Mouse (Mus musculus): ENCODE measurements around the gene Olfr1373.
"Not testable (repeated sequence)": the region's sequence is repeated elsewhere in the genome, so short reads cannot be mapped to it uniquely, and the experiment has no call there.

The Olfr1373 gene

DNA sequence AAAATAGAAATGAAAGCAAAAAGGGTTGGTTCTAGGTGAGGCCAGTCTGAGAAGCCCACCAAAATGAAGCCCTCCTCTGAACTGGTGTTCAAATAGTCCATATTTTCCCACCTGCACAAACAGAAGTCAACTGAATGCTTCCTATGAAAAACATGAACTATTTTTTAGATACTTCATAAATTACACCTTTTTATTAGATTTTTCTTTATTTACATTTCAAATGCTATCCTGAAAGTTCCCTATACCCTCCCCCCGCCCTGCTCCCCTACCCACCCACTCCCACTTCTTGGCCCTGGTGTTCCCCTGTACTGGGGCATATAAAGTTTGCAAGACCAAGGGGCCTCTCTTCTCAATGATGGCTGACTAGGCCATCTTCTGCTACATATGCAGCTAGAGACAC is at the start of gene Olfr1373:
Gene Olfr1373 (minus strand): TSS at position 101 of the 400 bp plus-strand sequence.
- not testable (repeated sequence) for DNase-seq

- DNase-seq, result not testable (repeated sequence)
Observed at GRCm38 (mm10) chr11:52180651-52181050, 35.3 kb upstream of the Olfr1373 start.

DNA sequence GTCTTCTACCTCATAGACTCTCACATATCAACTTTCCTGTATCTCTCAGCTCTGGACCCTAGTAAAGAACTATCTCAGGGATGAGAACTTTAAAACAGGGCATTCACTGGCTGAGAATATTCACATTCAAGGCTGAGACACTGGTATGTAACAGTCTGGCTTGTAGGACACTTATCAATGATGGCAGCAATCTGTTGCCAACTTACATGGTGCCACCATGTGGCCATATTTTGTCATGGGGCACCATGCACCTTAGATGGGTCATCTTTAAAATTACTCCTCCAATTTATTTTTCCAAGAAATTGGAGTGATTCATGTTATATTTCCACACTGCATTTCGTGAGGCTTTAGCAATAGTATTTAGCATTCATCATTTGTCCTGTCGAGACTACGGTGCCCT is 34.6 kb upstream of the Olfr1373 start:
- not testable (repeated sequence) for DNase-seq

DNA sequence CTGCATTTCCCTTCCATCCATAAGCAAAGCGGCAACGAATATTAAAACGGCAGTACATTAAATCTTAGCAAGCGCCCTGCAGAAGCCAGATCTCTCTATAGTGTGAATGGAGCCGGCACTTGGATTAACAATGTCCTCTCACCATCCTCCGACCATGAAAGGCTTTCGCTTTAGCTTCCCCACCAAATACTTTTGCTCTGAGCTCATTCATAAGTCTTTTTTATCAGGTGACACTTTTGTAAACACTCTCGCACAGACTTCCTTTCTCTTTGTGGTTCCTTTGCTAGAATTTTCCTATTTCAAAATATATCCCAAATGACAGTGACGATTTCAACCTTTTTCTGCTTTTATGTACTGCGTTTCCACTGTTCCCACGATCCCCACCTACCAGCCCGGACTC is 23.1 kb upstream of the Olfr1373 start:
- no peak for DNase-seq

GRCm38 (mm10) chr11:52167901-52168302 is 22.6 kb upstream of the Olfr1373 start:
- DNase-seq, result not testable (repeated sequence)

GRCm38 (mm10) chr11:52167126-52167525 is 21.8 kb upstream of the Olfr1373 start:
- DNase-seq, result peak; percentile 15 to 41

DNA sequence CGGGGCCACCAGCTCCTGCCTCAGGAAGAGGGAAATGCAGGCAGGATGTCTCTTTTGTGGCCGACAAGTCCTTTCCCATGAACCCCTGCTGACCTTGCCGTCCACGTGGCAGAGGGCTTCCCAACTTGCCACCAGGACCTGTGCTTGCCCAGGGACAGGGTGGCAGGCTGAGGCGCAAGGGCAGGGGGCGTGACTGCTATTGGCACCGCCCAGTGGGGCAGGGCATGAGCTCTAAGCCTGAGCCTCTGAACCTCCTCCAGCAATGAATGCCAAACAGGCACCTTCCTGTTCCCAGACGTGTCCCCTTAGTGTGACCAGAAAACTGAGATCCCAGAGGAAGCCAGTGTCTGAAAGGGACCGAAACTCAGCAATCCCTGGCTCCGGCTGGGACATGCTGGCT is 18.6 kb upstream of the Olfr1373 start:
- peak; percentile 62 to 70 for DNase-seq

DNA sequence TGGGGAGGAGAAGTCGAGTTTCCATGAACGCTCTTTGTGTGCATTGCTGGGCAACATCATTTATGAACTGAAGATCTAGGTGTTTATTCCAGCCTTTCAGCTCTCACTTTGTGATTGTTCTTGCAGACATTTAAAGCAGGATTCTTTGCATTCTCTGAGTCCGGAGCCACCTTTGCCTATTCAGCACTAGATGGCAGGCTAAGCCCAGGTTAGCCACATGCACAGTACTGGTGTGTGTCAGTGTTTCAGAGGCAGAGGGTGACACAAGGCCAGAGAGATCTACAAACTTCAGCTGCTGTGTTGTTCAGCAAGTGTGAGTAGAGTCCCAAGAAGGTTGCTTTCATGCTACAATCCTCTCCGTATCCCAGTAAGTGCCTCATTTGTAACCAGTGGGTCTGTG is 1.7 kb downstream of the Olfr1373 start:
- peak; percentile 60 to 61 for DNase-seq

GRCm38 (mm10) chr11:52130451-52131068 is 14.8 kb downstream of the Olfr1373 start:
- DNase-seq, result no peak

DNA sequence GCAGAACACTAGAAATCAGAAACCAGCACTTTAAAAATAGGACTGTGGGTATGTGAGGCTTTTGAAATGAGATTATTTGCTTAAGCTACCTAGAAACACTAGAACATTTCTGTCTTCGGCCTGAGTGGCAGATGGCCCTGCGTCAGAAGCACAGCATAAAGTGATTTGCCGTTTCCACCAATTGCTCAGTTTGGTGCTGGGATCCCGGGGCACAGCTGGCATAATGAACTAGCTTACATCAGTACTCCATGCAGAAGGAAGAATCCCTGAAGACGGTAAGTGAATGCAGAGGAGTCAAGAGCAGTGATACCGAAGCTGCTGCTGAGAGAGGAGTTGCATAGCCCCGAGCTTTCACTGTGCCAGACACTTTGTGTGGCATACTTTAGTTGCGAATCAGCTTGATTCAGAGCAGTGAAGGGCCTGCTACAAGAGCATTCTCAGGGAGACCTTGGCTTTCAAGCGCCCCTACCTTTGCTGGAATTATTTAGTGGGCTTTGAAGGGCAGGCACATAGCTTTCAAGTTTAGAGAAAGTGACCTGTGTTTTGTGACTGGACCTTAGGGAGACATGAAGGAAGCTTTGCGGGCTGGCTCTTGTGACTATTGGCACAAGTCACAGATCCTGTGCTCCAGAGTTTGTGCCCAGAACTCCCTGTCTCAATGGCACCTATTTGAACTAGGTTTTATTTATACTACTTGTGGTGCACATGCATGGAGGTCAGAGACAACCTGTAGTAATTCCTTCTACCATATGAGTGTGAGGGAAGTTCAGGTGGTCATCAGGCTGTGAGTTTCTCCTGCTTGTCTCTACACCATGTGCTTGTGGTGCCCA is 15.5 kb downstream of the Olfr1373 start:
- DNase-seq, result no peak

- no peak for DNase-seq
Observed at GRCm38 (mm10) chr11:52129171-52129570, 16.2 kb downstream of the Olfr1373 start.

DNA sequence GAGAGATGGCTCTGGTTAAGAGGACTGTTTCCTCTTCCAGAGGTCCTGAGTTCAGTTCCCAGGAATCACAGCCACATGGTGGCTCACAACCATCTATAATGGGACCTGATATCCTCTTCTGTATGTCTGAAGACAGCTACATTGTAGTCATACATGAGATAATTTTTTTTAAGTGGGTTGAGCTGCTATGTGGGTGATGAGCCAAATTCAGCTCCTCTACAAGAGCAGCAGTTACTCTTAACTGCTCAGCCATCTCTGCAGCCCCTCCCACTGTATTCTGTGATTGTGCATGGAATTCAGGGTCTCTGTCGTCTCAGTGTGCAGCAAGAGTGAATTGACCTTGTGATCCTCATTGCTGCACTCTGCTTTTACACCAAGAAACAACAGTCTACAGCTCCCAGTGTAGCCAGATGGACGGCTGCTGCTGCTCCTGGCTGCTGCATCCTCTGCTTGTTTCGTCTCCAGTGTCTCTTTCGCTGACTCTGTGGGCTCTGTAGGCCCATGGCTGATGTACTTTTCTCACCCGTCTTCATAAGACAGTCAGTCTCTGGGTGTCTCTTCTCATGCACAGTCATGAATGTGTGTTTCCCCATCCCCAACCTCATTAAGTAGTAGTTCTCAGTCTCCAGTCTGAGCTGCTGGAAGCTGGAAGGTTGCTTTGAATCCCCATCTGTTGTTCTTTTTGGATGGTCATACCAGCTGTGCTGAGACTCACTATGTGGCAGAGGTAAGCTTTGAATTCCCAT is 16.8 kb downstream of the Olfr1373 start:
- DNase-seq, result no peak

- DNase-seq, result no peak
Observed at GRCm38 (mm10) chr11:52127760-52128159, 17.6 kb downstream of the Olfr1373 start.

GRCm38 (mm10) chr11:52127169-52127568 is 18.2 kb downstream of the Olfr1373 start:
- DNase-seq, result no peak

DNA sequence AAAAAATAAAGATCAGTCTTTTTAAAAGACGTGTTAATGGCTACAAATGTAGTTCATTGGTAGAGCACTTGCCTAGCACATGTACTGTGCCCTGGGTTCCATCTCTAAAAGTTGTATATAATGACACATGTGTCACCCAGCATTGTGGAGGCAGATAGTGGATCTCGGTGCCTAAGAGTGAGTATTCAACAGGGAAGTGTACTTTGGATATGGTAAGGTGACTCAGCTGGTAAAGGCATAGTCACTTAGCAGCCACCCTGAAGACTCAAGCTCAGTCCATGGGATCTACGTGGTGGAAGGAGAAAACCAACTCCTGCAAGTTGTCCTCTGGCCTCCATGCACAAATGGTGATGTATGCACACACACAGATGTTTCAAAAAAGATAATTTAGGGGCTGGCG is 20.9 kb downstream of the Olfr1373 start:
- DNase-seq, result no peak

DNA sequence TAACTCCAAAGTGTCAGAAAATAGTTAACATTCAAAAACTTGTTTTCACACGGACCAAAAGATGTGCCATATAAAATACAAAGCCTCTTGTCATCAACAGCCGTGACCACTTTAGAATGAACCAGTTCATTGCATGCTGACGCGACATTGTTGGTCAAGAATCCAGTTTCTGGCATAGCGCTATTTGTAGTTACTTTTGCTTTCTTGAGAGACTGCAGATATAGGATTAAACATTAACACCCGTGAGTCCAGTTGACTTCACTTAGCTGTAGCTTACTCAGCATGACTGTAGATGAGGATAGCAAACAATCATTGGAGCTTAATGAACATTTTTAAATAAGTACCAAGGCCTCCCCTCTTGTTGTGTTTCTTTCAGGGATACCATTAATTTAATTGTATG is 23.3 kb downstream of the Olfr1373 start:
- DNase-seq, result peak in 1 of 2 experiments; percentile 55

GRCm38 (mm10) chr11:52120415-52120814 is 24.9 kb downstream of the Olfr1373 start:
- DNase-seq, result not testable (repeated sequence)

DNA sequence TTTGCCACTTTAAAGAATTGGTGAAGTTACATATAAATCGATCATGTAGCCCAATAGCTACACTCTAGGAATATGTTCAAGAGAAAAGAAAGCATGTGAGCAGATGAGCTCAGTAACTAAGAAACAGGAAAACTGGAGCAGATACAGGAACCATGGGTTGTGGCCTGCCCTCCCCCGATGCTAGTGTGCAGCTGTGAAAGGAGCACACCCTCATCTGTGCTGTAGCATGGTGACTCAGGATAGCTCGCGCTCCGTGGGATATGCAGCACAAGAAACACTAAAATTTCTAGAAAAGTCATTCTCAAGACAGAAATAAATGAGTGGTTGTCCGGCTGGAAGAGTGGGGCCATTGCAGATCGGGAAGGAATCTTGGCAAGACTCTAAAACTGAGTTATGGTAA is 28.2 kb downstream of the Olfr1373 start:
- DNase-seq, result no peak

- not testable (repeated sequence) for DNase-seq
Observed at GRCm38 (mm10) chr11:52116117-52116516, 29.2 kb downstream of the Olfr1373 start.

DNA sequence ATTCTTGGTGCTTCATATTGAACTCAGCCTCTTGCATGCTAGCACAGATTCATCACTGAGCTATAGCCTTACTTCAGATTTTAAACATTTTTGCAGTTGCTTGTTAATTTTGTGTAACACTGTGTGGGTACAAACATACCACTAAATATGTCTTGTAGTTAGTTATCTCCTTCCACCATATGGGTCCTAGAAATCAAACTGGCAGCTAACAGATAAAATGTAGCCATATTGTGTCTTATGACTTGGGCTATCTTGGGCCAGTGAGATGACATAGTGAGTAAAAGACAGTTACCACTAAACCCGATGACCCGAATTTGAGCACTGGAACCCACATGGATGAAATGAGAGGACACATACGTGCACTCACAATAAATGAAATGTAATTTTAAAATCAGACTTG is 29.8 kb downstream of the Olfr1373 start:
- DNase-seq, result no peak

DNA sequence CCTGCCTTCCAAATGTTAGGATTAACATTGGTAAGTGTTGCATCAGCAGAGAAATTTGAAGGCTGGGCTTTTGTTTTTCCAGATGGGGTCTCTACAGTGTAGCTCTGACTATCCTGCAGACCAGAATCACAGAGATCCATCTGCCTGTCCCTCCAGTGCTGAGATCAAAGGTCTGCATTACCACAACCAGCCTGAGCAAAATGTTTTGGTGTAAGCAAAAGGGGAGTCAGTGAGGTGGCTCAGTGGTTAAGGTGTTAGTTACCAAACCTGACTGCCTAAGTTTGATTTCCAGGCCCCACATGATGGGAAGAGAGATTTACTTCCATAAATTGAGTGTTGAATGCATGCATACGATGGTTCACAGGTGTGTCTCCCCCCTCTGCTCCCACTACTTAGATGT is 35.9 kb downstream of the Olfr1373 start:
- DNase-seq, result peak in 1 of 2 experiments; percentile 18

GRCm38 (mm10) chr11:52108796-52109195 is 36.5 kb downstream of the Olfr1373 start:
- no peak for DNase-seq

DNA sequence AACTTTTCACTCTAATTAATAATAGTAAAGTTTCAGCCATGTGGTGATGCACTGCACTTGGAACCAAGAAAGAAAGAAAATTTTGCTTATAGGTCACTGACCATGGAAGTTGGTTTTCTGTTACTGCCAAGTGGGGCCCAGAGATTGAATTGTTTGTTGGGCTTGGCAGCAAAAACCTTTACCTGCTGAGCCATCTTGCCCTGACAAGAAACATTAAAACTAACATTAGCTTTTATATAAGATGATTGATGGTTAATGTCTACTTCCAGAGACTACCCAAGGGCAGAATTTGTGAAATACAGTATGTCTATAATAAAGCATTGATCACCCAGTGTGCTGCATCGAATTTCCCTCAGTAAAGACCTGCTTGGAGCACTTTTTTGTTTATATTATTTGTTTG is 38.9 kb downstream of the Olfr1373 start:
- no peak for DNase-seq

- DNase-seq, result peak in 1 of 2 experiments; percentile 39
Observed at GRCm38 (mm10) chr11:52106037-52106436, 39.3 kb downstream of the Olfr1373 start.

Measured in kidney, adult 8-10 months (tissue).